Mouse (Mus musculus): Measurements from ENCODE around the gene Megf11.

GRCm38 (mm10) chr9:64436121-64436520 lies 50.7 kb downstream of the Megf11 start:
- TF ChIP-seq POLR2A (IDR thresholded peaks at IDR 0.05; ENCODE audit: insufficient read depth, low read length): no peak
- no peak for TF ChIP-seq CTCF (IDR thresholded peaks at IDR 0.05; ENCODE audit: low read depth, low read length)
